Mouse (Mus musculus) right cerebral cortex, postnatal 14 days (tissue): Measurements from ENCODE around the gene Hoxa10.

Experiments used
- DNase-seq: peaks from one replicate; pipeline ENCODE4 v3.0.0; 2022

Hoxa10 gene

DNA sequence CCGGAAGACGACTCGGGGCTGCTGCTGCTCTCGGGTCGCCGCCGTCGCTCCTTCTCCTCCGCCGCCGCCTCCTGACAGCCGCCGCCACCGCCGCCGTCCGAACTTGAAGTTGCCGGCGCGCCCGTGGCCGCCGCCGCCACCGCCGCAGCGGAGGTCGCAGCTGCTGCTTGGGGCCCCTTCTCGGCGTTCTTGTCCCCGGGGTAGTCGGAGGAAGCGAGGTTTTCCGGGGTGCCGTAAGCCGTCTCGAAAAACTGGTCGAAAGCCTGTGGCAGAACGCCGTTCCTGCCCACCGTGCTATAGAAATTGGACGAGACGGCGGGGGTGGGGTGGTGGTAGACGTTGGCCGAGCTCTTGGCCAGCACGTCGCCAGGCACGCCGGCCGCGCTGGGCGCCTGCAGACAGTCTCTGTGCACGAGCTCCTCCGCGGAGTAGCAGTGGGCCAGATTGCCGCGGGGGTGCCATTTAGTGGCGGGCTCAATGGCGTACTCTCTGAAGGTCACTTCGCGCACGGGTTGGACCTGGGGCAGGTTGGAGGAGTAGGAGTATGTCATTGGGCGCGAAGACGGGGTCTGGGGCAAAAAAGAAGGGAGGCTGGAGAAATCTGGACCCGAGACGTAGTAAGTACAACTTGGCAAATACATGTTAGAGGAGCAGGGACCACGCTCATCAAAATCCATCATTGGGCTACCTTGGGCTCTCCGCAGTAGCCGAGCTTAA lies 4.5 kb upstream of the Hoxa10 start:
- no peak for DNase-seq

DNA sequence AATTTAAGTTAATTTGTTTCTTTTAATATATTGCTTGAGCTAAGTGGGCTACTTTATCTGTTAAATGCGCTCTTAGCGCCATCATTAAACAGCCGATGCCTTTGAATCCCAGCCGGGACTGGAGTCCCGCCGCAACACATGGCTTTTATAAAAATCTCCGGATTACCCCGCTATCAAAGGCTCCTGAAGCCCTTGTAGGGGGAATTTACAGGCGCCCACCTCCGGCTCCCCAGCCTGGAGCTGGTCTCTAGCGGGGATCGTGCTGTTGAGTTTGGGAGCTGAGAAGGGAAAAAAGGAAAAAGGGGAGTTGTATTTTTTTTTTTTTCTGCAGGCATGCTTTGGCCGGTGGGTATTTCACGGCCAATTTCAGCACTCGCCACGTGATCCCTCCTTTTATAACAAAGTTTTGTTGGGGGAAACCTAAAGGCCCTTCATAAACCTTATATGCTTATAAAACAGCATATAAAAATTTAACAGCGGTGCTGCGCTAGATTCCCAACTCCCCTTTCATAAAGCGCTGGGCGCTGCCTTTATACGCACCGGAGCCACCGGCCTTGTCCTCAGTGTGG lies 3.9 kb upstream of the Hoxa10 start:
- no peak for DNase-seq

DNA sequence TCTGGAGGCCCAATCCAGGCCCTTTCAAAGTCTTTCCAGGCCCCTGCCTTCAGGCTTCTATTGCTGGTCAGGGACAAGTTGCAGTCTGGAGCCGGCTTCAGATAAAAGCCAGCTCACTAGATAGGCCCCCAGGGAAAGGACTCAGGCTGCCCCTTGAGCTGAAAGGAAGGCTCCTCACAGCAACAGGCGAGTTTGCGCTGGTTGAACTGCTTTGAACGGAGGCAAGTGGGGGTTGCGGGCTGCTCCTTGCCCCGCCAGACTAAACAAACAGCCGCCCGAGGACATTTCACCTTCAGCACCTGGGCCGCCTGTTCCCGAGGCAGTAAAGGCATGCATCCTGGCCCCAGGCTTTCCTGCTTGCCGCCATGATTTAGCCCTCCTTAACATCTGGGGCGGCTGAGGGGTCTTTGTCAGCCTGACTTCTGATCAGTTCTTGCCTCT lies 3.0 kb upstream of the Hoxa10 start:
- no peak for DNase-seq

DNA sequence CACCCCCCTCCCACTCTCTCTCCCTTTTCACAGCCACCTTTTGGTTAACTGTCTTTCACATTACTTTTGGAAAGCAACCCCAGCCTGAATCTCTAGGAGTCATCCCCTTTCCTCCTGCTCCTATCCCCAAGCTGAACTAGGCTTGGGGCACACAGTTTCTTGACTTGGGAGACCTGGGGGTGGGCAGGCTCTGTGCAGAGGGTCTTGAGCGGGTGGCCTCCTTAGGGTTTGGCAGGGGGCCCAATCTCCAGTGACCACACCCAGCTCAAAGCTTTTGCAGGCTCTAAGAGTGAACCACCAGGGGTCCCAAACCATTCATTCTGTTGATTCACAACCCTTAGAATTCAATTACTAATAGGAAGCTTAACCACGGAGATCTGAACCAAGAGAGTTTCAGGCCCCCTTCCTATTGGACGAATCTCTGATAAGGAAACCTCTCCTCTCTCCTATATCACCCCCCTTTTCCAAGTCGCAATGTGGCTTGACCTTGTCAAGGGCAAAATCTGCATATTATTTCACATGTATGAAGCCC lies 2.2 kb upstream of the Hoxa10 start:
- DNase-seq: no peak

DNA sequence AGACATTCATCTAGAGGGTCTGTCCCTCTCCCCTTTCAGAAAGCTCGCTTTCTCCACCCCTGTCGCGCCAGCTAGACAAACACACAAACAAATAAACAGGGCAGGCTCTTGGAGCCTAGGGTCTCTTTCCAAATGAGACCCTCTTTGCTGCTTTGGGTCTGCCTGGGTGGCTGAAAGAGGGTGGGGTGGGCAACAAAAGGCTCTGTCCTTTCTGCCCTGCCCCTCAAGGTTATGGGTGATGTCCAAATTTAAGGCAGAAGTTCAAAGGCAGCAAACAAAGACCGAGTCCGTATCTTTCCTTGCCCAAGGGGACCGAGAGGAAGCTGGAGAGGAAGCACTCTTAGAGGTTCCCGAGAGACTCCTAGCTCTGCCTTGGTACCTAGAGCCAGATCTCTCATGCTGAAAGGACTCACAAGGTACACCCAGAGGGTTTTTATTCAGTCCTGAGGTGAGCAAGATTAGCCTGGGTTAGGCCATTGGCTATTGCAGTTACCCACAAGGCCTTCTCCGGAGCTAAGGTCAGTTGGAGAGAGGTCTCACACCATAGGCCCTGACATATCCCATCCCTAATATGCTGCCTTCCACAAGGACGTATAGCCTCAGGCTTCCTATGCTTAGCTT lies 457 bp upstream of the Hoxa10 start:
- no peak for DNase-seq

DNA sequence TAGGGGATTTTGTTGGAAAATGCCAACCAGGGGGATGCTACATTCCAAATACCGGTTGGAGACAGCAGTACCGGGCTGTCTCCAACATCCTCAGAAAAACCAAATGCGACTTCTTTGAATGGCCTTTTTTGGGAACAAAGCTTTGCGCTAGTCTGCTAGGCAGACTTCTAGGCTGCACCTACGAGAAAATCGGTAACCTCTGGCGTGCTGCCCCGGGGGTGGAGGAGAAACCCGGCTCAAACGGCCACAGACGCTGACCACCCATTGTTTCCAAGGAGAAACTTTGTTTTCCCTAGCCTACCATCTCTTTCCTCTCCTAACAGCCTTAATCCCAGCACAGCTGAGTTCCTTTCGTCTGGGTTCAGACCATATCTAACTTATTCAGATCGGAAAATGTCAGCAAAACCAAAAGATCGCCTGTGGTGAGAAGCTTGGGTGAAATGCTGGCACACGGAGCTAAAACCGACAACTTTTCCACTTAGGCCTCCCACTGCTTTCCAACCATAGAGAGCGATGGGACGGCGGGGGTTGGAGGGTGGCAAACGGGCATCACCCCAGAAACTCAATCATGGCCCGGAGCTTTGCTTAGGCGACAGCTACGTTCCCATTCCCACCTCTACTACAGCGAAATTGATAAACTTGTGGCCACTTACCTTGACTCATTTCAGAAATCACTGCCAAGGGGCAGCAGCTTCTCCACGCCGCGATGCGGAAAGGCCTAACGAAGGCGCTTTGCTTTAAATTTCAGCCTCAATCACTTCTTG lies 847 bp downstream of the Hoxa10 start:
- DNase-seq: no peak

DNA sequence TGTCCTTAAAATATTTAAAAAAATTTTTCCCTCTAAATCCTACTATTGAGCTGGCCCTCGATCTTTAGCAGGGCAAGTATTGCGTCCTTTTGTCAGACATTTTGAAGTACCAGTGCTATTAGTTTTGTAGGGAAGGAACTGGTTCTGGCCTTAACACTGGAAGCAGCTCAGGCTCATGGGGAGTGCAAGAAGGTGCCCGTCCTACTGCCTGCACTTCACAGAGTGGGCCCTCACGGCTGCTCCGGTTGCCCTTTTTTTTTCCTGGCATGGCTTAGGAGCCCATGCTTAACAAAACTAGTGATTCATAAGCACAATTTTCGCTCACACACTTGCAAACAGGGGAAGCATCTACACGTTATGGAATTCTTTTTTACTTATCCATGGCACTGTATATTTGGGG lies 1.7 kb downstream of the Hoxa10 start:
- no peak for DNase-seq

DNA sequence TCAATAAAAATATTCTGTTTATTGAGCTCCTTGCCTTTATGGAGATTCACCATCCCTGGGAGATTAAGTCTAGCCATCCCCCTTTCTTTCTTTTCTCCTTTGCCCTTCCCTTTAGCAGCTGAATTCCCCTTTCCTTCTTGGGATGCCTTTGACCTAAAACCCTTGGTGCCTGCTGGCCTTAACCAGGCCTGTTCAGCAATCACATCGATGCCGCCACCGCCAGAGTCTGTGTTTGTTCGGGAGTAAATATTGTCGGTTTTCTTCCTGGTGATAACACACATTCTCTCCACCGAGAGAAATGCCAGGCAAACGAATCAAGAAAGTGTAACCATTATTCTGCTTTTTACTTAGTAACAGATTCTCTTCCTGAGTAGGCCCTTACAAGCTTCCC lies 2.5 kb downstream of the Hoxa10 start:
- DNase-seq: no peak

DNA sequence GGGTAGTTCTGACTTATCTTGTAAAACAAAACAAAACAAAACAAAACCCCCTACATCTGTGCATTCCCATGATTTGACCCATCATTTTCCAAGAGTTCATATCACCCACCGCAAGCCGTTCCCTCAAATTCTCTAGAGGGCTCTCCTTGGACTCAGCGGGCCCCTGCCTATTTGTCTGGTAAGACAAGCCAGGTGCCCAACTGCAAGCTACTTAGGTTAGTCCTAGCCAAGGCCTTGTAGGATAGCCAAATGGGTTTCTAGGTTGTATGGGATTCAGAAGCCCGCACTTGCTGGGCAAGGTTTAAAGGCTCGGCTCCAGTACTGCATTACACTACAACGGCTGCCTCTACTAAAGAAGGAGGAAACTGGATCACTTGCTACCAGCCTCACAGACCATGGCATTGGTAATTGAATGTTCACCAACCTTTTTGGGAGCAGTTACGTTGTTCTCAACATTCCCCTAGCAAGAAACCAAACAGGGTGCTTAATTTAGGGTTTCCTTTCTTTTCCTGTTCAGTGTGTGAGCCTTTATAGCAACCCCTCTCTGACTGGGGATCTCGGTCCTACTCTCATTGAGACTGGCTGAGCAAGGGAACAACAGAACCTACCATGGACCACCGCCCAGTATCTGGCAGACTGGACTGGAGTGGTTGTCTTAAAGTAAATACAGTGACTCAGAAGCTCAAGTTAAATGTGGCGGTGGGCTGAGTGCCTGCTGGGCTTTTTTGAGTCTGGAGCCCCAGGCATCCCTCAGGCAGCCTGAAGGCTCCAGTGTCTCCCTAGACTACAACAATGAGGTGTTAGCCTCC lies 3.1 kb downstream of the Hoxa10 start:
- DNase-seq: no peak

DNA sequence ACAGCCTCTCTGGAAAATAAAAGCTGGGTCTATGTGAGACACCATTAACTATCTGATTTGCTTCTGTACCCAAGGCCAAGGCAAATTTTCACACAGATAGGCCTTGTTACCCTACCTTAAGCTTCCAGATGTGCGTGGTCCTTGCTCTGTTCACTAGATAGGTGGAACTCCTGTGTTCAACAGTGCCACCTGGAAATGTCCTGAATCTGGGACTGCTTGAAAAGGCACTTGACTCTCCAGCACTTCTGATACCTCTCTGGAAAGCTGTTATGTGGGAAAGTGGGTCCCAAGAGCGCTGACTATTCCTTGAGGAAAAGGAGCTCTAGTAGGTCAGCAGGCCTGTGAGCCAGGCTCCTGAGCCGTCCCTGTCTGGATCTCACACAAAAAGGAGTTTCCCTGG lies 3.8 kb downstream of the Hoxa10 start:
- DNase-seq: no peak

DNA sequence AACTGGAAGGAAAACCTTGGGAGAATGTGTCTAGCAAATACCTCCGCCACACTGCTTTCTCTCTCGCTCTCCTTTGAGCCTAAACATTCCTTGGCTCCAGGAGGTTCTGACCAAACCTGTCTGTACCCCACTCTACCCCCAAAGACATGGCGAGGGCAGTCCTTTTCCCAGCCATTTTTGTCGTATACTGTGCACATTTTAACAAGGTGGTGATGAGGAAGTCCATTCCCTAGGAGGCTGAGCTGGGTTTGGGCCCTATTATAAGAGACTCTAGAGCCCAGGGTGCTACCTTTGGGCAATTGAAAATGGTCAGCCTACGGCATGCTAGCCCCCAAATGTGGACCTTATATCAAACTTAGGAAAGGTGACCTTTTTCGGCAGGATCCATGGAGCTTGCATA lies 4.8 kb downstream of the Hoxa10 start:
- no peak for DNase-seq

DNA sequence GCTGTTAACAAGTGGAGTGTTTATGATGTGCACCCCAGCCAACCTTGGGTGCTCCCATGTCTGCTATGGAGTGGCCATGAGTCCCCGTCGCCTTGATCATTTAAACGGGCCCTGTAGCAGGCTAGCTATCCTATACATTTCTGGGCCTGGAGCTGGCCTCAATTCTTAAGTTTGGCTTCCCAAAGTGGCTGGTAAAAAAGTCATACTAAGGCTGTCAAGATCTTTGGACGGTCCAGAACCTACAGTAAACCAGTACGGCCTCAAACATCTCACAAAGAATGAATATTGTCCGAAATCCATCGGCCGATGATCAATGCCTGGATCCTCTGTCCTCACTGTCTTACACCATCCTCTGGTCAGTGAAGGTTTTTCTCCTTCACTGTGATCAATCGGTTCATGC lies 5.4 kb downstream of the Hoxa10 start:
- no peak for DNase-seq

DNA sequence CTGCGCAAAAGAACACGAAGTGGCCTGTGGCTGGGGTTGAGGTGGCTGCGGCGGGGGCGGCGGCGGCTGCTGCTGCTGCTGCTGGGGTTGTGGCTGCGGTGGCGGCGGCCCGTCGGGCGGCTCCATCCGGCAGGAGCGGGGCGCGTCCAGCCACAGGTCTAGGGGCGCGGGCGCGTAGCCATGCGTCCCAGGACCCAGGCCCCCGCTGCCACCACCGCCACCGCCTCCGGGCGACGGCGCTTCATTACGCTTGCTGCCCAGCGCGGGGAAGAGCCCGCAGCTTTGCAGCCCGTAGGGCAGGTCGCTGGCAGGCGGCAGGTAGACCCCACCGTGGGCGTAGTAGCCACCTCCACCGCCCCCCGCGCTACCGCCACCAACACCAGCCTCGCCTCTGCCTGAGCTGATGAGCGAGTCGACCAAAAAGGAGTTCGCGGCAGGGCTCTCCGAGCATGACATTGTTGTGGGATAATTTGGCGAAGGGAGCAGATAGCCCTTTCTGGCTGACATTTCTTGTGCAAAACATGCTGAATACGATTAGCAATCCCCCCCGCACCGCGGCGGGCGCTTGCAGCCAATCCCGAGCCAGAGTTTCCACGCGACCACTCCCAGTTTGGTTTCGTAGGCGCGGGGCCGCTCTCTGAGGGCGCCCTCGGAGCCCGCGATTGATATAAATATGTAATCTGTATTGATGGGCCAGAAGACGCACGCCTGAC lies 6.1 kb downstream of the Hoxa10 start:
- DNase-seq: no peak

DNA sequence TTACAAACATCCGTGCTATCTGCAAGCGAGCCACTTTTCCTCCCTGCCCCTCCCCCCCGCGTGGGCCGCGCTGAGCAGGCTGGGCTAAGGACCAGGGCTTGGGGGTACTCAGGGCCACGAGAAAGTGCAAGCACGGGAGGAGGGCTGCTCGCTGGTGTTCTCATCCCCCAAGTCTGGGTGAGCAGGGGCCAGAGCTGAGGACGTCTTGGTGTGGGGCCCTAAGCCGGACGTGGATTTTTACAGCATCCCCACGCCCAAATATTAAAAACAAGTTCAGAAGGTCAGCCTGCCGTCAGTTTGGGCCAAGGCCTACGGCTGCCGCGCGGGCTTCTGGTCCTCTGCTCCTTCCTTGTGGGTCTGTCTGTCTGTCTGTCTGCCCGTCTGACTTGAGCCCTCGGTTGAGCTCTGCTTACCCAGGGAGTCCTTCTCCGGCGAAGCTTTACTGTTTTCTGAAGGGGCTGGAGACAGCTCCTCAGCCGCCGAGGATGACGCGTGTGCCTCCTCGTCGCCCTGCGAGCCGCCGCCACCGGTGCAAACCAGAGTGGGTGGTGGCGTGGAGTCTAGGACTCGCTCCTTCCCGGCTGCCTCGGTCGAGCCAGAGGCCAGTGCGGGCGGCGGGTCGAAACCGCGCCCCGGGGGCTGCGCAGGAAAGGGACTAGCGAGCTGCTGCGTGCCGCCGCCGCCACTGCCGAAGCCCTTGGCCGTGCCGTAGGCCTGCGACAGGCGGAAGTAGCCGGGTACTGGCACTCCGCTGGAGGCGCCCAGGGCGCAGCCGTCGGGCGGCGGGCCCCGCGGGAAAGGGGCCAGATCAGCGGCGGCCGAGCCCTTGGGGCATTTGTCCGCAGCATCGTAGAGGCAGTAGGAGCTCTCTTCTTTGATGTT lies 6.9 kb downstream of the Hoxa10 start:
- no peak for DNase-seq

DNA sequence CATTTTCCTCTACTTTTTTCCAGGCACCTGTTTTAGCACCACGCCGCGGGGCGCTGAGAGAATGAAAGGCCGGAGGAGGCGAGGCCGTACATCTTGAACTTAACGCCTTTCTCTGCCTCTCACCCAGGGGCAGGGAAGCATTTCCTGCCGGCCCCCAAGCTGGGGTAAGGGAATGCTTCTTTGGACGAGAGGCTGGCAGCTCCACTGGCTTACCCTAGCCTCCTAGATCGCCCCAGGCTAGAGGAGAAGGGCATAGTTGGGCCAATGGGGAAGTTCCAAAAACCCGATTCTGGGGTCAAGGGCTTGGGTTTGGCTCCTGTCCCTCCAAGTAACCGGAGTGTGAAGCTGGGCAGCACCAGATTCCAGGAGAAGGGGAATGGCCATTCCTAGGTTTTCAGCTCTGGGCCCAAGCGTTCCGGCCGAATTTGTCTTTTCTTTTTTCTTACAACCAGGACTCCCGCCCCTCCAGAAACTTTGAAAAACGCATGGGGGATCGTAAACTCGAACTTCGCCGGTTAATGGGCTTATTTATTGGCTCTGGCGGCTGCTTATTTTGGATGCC lies 7.6 kb downstream of the Hoxa10 start:
- no peak for DNase-seq

DNA sequence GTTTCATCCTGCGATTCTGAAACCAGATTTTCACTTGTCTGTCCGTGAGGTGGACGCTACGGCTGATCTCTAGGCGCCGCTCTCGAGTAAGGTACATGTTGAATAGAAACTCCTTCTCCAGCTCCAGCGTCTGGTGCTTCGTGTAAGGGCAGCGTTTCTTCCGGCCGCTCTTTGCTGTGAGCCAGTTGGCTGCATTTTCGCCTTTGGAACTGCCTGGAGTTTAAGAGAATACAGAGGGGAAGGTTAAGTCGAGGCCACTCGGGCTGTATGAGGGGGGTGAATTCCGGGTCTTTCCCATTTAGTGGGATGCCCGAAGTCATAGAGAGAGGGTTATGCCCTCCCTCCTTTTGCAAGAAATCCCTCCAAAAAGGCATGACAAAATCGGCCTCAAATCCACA lies 8.1 kb downstream of the Hoxa10 start:
- no peak for DNase-seq

DNA sequence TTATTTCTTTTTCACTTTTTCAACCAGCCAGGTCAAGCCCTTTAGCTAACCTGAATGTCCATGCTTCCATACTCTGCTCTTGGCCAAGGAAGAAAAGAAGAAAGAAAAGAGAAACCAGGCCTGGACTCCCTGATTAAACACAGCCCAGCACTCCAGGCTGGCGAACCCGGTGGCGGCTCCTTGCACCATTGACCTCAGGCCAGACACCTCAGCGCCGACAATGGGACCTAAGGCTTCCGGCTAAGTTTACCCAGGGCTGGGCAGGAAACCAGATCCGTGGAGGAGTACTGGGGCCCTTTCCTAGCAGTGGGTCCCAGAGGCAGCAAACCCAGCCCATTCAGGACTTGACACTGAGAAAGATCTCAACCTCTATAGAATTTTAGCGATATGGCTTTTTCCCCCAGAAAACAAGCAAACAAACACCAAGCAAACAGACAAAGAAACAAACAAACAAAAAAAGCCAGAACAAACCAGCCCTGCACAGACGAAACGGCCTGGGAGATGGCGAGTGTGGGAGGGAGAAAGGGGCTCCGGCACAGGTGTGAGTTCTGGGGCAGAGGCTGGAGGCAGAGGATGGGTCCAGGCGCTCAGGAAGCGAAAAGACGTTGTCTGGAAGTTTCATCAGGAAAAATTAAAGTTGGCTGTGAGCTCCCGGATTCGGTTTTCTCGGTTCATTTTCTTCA lies 8.6 kb downstream of the Hoxa10 start:
- DNase-seq: no peak

DNA sequence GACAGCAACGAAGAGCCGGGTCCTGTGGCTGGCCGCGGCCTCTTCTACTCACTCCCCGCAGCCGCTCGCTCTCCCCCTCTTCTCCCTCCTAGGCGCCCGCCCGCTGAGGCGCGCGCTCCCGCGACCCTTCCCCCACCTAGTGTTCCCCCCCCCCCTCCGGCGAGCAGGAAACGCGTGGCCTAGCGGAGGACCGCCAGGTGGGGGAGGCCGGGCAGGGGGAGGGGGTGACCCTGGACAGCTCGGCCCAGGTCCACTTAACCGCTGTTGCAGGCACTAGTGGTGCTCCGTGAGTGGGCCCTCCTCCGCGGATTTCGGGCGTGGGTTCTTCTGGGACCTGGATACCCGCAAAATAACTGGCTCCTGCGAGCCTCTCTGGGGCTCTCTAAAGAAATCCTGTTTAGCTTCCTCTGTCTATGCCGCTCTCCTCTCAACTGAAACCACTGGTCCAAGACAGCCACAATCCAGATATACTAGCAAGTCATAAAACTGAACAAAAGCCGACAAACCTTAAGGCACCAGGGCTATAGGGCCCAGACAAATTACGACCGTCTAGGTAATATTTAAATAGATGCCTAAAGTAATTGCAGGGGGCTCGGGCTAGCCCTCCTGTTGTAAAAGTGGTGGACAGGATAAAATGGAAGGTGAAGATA lies 10.0 kb downstream of the Hoxa10 start, which contains the start of gene Hoxa9:
Hoxa9 (minus strand) TSS at position 574 of the 650 bp plus-strand sequence.
- DNase-seq: no peak
